Mouse (Mus musculus) cerebellum, adult 18-20 months (tissue): ENCODE results near the gene Noc3l.

Source experiments
- DNase-seq, 2 experiments: peaks; one replicate each; pipeline ENCODE4 v3.0.0; 2021

Noc3l gene

GRCm38 (mm10) chr19:38758056-38758455 lies 61.0 kb downstream of the Noc3l start:
- DNase-seq = no peak

GRCm38 (mm10) chr19:38757161-38757560 lies 61.9 kb downstream of the Noc3l start:
- no peak for DNase-seq

GRCm38 (mm10) chr19:38750192-38750591 lies 68.8 kb downstream of the Noc3l start:
- no peak for DNase-seq

GRCm38 (mm10) chr19:38746492-38747014 lies 72.5 kb downstream of the Noc3l start:
- no peak for DNase-seq

GRCm38 (mm10) chr19:38745810-38746491 lies 73.1 kb downstream of the Noc3l start:
- no peak for DNase-seq

GRCm38 (mm10) chr19:38744546-38744945 lies 74.5 kb downstream of the Noc3l start:
- DNase-seq = no peak
